Mouse (Mus musculus) kidney, adult 2 months (tissue): ENCODE data around the gene Egflam.

Experiments
- CTCF ChIP-seq: fragments of 200-500 bp; conservative IDR thresholded peaks from 2 replicates; pipeline ENCODE4 v1.5.1; 2011; ENCODE audit warnings: low read depth, mild to moderate bottlenecking, control low read depth, low read length, moderate library complexity, mixed read lengths; ENCODE audit not compliant: insufficient read depth, insufficient read length
- POLR2A ChIP-seq: fragments of 200-500 bp; IDR thresholded peaks from one replicate; pipeline ENCODE4 v1.6.1; 2011; ENCODE audit warnings: low read depth, low read length, control low read depth

GRCm38 (mm10) chr15:7281579-7281978, 116.6 kb downstream of the Egflam start:
- TF ChIP-seq CTCF, result no peak
- no peak for TF ChIP-seq POLR2A
